Mouse (Mus musculus): ENCODE results near the gene Duoxa1. TPM values are rescaled to one million over a fixed set of nuclear protein-coding genes. Genes with fewer than 3 reads are reported as not detected.
A peak's percentile ranks its signal among the peaks of the same experiment; 100 is the strongest.

The Duoxa1 gene
- polyA plus RNA-seq, 1 experiment from 2014 or later, result 0.21 TPM

DNA sequence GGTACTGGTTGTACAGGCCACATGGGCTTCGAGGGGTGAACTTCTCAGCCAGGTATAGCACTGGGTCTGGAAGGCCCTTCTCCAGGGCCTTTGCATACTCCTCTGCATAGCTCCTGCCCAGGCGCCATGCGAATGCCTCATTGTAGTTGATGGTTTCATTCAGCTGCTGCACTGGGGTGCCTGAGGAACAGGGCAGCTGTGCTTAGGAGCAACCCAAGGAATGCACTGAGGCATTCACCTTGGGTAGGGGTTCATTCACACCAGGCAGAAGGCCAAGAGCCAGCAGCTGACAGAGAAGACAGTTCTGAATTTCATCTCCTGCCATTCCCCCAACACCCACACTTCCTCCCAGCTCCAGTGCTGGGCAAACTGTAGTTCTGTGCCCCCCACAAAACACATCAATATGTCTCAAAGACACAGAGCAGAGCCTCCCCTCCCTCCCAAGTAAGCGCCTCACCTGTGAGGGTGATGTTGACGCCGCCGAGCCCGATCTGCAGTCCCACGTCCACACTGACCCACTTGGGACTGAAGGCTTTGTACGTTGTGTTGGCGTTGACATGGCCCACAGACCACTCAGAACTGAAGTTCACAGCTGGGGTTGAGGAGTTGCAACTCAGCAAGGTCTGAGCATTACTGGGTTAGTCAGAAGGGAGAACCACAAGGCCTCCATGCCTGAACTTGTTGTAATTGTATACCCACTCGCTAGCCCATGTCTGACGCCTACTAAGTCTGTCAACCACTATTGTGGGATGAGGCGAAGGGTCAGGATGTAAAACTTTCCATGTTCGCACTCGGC, 8.2 kb downstream of the Duoxa1 start:
- Histone ChIP-seq H3K4me3 (ENCODE audit: low read depth, low read length) (no peak overlapping the region), H3K9ac (replicated peaks; ENCODE audit: low read depth) (no peak overlapping the region), H3K36me3 (ENCODE audit: insufficient read depth, low read length) (no peaks in the 10 kb centered on the region), H3K4me2 (replicated peaks; ENCODE audit: low read depth, low read length) (no peak overlapping the region), H3K4me1 (ENCODE audit: insufficient read depth, low read depth, low read length) (0 out of 2 replicates have a peak, but pooled peaks cover 6% of the 10 kb centered on the region), H3K27ac (ENCODE audit: low read length) (no peak overlapping the region), H3K27me3 (replicated peaks; ENCODE audit: insufficient read depth, low read length) (peaks cover 21% of the 10 kb centered on the region), H3K9me3 (ENCODE audit: low read length) (no peaks in the 10 kb centered on the region)
- no peak for ATAC-seq
- no peak for DNase-seq (ENCODE audit: low spot score)
- 82% methylated on average over 16 of the region's 16 CpGs for WGBS
- TF ChIP-seq EP300 (IDR thresholded peaks at IDR 0.05) (no peak), CTCF (IDR thresholded peaks at IDR 0.05) (no peak)

DNA sequence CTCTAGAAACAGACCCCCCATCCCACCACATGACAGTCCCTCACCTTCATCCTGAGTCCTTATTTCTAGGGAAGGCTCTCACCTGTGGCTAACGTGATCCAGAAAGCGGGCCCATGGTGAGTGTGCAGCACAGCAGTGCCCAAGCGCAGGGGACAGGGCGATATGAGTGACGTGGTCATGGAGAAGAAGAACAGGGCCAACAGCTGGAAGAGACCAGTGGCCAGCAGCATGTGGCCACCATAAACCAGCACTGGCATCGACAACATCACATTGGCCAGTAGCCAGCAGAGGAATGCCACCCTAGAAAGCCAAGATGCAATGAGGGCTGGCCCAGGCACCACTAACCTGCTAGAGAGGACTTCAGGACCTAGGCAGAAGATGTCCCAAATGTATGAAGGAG, 9.0 kb downstream of the Duoxa1 start:
- WGBS, result 89% methylated on average over 6 of the region's 6 CpGs
- Histone ChIP-seq H3K9ac (replicated peaks; ENCODE audit: low read depth) (no peak overlapping the region), H3K4me3 (ENCODE audit: low read depth, low read length) (no peak overlapping the region), H3K4me2 (replicated peaks; ENCODE audit: low read depth, low read length) (no peak overlapping the region), H3K4me1 (ENCODE audit: insufficient read depth, low read depth, low read length) (0 out of 2 replicates have a peak, but pooled peaks cover 6% of the 10 kb centered on the region), H3K27ac (ENCODE audit: low read length) (no peak overlapping the region), H3K27me3 (replicated peaks; ENCODE audit: insufficient read depth, low read length) (peaks cover 28% of the 10 kb centered on the region), H3K36me3 (ENCODE audit: insufficient read depth, low read length) (no peaks in the 10 kb centered on the region), H3K9me3 (ENCODE audit: low read length) (no peaks in the 10 kb centered on the region)
- DNase-seq (ENCODE audit: low spot score) (no peak), ATAC-seq (no peak)
- no peak for TF ChIP-seq CTCF (IDR thresholded peaks at IDR 0.05)
- no peak for TF ChIP-seq EP300 (IDR thresholded peaks at IDR 0.05)

DNA sequence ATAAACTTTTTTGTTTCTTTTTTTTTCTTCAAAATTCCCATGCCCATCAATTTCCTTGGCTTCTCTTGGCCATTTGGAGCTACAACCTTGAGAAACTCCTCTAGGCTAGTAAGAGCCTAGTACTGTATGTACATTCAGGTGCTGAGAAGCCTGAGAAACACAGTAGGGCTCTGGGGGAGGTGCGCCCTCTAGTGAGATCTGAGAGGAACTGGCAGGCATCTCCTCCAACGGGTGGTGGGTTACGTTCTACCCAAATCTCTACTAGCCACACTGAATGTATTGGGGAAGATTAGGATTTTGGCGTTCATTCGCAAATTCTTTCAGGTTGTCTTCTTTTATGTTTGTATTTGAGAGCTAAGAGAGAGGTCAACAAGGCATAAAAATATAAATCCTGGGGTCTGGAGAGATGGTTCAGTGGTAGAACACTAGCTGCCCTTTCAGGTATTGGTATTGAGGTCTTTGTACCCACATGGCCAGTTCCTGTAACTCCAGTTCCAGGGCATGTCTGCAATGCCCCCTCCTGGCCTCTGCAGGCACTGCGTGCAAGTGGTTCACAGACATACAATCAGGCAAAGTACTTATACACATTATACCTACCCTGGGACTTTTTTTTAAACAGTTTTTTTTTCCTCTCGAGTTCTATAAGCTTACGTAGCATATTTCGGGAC, 10.8 kb downstream of the Duoxa1 start:
- 7% methylated on average over 9 of the region's 9 CpGs for WGBS
- TF ChIP-seq EP300 (IDR thresholded peaks at IDR 0.05), result no peak
- peak; percentile 78 for TF ChIP-seq CTCF (IDR thresholded peaks at IDR 0.05)
- H3K27ac ChIP-seq (ENCODE audit: low read length), result no peak overlapping the region
- H3K9ac ChIP-seq (replicated peaks; ENCODE audit: low read depth), result no peak overlapping the region
- peaks cover 47% of the 10 kb centered on the region for H3K27me3 ChIP-seq (replicated peaks; ENCODE audit: insufficient read depth, low read length)
- H3K36me3 ChIP-seq (ENCODE audit: insufficient read depth, low read length), result no peaks in the 10 kb centered on the region
- H3K9me3 ChIP-seq (ENCODE audit: low read length), result no peaks in the 10 kb centered on the region
- DNase-seq (ENCODE audit: low spot score), result peak; percentile 69
- ATAC-seq, result peak; percentile 58
- no peak overlapping the region for H3K4me3 ChIP-seq (ENCODE audit: low read depth, low read length)
- peaks cover 11% of the 10 kb centered on the region; the same call in 1 of the 2 replicates for H3K4me1 ChIP-seq (ENCODE audit: insufficient read depth, low read depth, low read length)
- no peak overlapping the region for H3K4me2 ChIP-seq (replicated peaks; ENCODE audit: low read depth, low read length)

DNA sequence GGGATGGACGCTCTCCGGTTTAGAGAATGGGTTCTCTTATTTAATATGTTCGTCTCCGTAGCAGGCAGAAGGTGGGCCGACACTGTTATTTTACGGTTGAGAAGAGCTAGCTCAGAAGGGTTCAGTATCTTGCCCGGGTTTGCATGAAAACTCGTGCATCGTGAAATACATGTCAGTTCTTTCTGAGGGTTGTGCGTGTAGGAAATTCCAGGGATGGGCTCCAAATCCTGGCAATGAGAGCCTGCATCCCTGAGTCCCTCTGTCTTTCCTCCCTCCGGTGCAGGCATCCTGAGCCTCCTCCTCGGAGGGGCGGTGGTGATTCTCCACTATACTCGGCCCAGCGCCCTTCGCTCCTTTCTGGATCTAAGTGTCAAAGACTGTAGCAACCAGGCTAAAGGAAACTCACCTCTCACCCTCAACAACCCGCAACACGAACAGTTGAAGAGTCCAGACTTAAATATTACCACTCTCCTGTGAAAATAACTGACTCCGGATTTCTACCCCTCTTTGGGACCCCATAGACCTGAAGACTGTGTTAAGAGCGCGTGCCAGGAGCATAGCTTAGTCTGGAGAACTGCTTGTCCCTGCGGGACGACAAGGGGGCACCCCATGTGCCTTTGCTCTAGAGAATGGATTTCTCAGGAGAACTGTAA, 11.5 kb downstream of the Duoxa1 start:
- DNase-seq (ENCODE audit: low spot score) (no peak), ATAC-seq (no peak)
- Histone ChIP-seq H3K9ac (replicated peaks; ENCODE audit: low read depth) (no peak overlapping the region), H3K4me2 (replicated peaks; ENCODE audit: low read depth, low read length) (peak overlapping the region; percentile 47), H3K4me3 (ENCODE audit: low read depth, low read length) (peak overlapping the region; percentile 20; the same call in 1 of the 2 replicates), H3K27ac (ENCODE audit: low read length) (no peak overlapping the region), H3K27me3 (replicated peaks; ENCODE audit: insufficient read depth, low read length) (peaks cover 53% of the 10 kb centered on the region), H3K4me1 (ENCODE audit: insufficient read depth, low read depth, low read length) (peaks cover 11% of the 10 kb centered on the region; the same call in 1 of the 2 replicates), H3K36me3 (ENCODE audit: insufficient read depth, low read length) (no peaks in the 10 kb centered on the region), H3K9me3 (ENCODE audit: low read length) (no peaks in the 10 kb centered on the region)
- TF ChIP-seq EP300 (IDR thresholded peaks at IDR 0.05) (no peak), CTCF (IDR thresholded peaks at IDR 0.05) (no peak)
- 9% methylated on average over 23 of the region's 23 CpGs for WGBS

DNA sequence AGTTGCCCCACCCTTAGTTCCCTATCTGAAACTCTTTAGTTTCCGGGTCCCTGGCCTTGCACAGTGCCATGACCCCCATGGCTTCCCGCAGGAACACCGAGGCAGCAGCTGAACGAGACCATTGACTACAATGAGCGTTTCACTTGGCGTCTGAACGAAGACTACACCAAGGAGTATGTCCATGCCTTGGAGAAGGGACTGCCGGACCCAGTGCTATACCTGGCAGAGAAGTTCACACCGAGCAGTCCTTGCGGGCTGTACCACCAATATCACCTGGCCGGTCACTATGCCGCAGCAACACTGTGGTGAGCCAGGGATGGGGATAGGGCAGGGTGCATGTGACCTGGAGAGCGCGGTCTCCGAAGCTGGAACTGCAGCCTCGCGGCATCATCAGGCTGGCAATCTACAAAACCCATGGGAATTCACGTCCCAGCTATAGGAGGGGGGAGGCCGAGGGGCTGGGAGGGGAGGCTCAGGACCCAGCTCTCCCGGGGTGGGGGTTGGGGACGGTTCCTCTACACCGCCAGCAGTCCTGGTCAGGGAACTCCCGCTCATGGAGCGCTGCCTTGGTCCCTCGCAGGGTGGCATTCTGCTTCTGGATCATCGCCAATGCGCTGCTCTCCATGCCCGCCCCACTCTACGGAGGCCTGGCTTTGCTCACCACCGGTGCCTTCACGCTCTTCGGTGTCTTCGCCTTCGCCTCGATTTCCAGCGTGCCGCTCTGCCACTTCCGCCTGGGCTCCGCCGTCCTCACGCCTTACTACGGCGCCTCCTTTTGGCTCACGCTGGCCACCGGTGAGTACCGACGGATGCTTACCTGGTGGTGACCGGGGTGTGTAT, 12.2 kb downstream of the Duoxa1 start:
- ATAC-seq (no peak), DNase-seq (ENCODE audit: low spot score) (no peak)
- peaks cover 11% of the 10 kb centered on the region; the same call in 1 of the 2 replicates for H3K4me1 ChIP-seq (ENCODE audit: insufficient read depth, low read depth, low read length)
- no peaks in the 10 kb centered on the region for H3K36me3 ChIP-seq (ENCODE audit: insufficient read depth, low read length)
- peaks cover 54% of the 10 kb centered on the region for H3K27me3 ChIP-seq (replicated peaks; ENCODE audit: insufficient read depth, low read length)
- no peak for TF ChIP-seq EP300 (IDR thresholded peaks at IDR 0.05)
- no peak for TF ChIP-seq CTCF (IDR thresholded peaks at IDR 0.05)
- 2% methylated on average over 48 of the region's 48 CpGs for WGBS
- peak overlapping the region; percentile 47 for H3K4me2 ChIP-seq (replicated peaks; ENCODE audit: low read depth, low read length)
- H3K4me3 ChIP-seq (ENCODE audit: low read depth, low read length), result peak overlapping the region; percentile 20; the same call in 1 of the 2 replicates
- no peak overlapping the region for H3K9ac ChIP-seq (replicated peaks; ENCODE audit: low read depth)
- no peaks in the 10 kb centered on the region for H3K9me3 ChIP-seq (ENCODE audit: low read length)
- H3K27ac ChIP-seq (ENCODE audit: low read length), result no peak overlapping the region
